Mouse (Mus musculus): ENCODE data around the gene Pknox2.

- TF ChIP-seq CTCF (IDR thresholded peaks at IDR 0.05; ENCODE audit: control insufficient read depth, insufficient read depth, low read length), result no peak
- TF ChIP-seq POLR2A (IDR thresholded peaks at IDR 0.05; ENCODE audit: borderline replicate concordance, control insufficient read depth, low read depth, low read length), result no peak
These were observed 200.0 kb downstream of the Pknox2 start for GRCm38 (mm10) chr9:36947056-36947694.

Data from bone marrow, adult 2 months (tissue).